Mouse (Mus musculus) neural tube, embryonic 15.5 days (tissue): Measurements from ENCODE around the gene Calm1. TPM values are rescaled to one million over a fixed set of nuclear protein-coding genes. Genes with fewer than 3 reads are reported as not detected.

ENCODE experiments used
- ATAC-seq: fragments of 200-750 bp; cut with Nextera tagmentation; 2 replicates; pipeline ENCODE4 v1.8.0; 2017; ENCODE audit warnings: mild to moderate bottlenecking, moderate TSS enrichment, moderate library complexity; ENCODE audit not compliant: low FRiP score
- H3K27ac ChIP-seq: fragments of 300-500 bp; sonication (generic); replicated peaks from 2 replicates; pipeline ENCODE4 v1.5.1; 2015; ENCODE audit warnings: mild to moderate bottlenecking, inconsistent platforms
- H3K27me3 ChIP-seq: fragments of 300-500 bp; sonication (generic); replicated peaks from 2 replicates; pipeline ENCODE4 v1.6.1; 2015; ENCODE audit warnings: inconsistent platforms
- H3K36me3 ChIP-seq: fragments of 300-500 bp; sonication (generic); 2 replicates; pipeline ENCODE4 v1.6.1; 2015; ENCODE audit warnings: inconsistent platforms
- H3K4me1 ChIP-seq: fragments of 300-500 bp; sonication (generic); 2 replicates; pipeline ENCODE4 v1.6.1; 2015; ENCODE audit warnings: inconsistent platforms
- H3K4me2 ChIP-seq: fragments of 300-500 bp; sonication (generic); 2 replicates; pipeline ENCODE4 v1.6.1; 2015; ENCODE audit warnings: inconsistent platforms, mild to moderate bottlenecking, moderate library complexity
- H3K4me3 ChIP-seq: fragments of 300-500 bp; sonication (generic); replicated peaks from 2 replicates; pipeline ENCODE4 v1.5.1; 2015; ENCODE audit warnings: mild to moderate bottlenecking, inconsistent platforms
- H3K9ac ChIP-seq: fragments of 300-500 bp; sonication (generic); replicated peaks from 2 replicates; pipeline ENCODE4 v1.6.1; 2015; ENCODE audit warnings: mild to moderate bottlenecking, inconsistent platforms
- H3K9me3 ChIP-seq: fragments of 300-500 bp; sonication (generic); replicated peaks from 2 replicates; pipeline ENCODE4 v1.6.1; 2016; ENCODE audit warnings: inconsistent platforms
- WGBS: fragments of 180-500 bp; shearing (Covaris S2); methylation state at CpG from one replicate; pipeline ENCODE4 v1.1.7; 2015; ENCODE audit warnings: mixed read lengths; 5-methylcytosine and 5-hydroxymethylcytosine counted together
- polyA plus RNA-seq: library from polyadenylated mRNA; unstranded; fragments of >200 nt; fragmentation: Nextera tagmentation; extraction: Ambion mirVana; gene quantifications from 2 replicates; pipeline ENCODE4 v1.2.1, GENCODE M21; 2015

Calm1 gene
- polyA plus RNA-seq, 1 experiment from 2014 or later = 3,020 TPM

DNA sequence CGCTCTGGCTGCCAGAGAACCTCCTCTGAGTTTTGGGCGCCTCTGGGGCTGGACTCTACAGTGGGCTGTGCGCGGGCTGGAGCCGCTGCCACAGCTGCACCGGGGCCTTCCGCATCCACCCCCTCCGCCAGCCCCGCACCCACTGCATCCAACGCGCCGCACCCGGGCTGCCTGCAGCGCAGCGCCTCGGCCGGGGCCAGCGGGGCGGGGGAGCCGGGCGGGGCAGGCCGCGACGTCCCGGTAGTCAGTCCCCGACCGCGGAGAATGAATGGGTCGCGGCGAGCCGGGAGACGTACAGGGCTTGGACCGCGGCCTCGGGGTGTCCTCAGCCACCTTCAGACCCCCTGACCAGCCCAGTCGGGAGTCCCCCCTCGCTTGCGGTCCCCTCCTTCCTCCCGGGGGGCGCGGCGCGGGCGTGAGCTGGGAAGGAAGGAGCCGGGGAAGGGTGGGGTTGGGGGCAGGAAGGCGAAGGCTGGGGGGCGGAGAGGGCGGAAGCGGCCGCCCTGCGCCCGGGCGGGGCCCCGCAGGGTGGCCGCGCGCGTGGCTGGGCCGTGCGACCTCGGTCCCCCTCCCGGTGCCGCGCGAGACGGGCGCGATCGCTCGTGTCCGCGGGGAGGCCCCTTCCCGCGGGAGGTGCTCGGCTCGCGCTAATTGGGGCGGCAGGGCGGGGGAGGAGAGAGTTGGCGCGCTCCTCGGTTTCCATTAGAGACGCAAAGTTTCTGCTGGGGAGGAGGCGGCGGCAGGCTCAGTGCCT lies 833 bp downstream of the Calm1 start:
- Histone ChIP-seq H3K4me2 (peak overlapping the region; percentile 91), H3K4me1 (peaks cover 38% of the 10 kb centered on the region), H3K4me3 (peak overlapping the region; percentile 99), H3K27ac (peak overlapping the region; percentile 93), H3K9ac (peak overlapping the region; percentile 99), H3K27me3 (no peaks in the 10 kb centered on the region), H3K36me3 (peaks cover 24% of the 10 kb centered on the region), H3K9me3 (no peaks in the 10 kb centered on the region)
- peak; percentile 77 for ATAC-seq
- under 1% methylated on average over 72 of the region's 86 CpGs for WGBS

DNA sequence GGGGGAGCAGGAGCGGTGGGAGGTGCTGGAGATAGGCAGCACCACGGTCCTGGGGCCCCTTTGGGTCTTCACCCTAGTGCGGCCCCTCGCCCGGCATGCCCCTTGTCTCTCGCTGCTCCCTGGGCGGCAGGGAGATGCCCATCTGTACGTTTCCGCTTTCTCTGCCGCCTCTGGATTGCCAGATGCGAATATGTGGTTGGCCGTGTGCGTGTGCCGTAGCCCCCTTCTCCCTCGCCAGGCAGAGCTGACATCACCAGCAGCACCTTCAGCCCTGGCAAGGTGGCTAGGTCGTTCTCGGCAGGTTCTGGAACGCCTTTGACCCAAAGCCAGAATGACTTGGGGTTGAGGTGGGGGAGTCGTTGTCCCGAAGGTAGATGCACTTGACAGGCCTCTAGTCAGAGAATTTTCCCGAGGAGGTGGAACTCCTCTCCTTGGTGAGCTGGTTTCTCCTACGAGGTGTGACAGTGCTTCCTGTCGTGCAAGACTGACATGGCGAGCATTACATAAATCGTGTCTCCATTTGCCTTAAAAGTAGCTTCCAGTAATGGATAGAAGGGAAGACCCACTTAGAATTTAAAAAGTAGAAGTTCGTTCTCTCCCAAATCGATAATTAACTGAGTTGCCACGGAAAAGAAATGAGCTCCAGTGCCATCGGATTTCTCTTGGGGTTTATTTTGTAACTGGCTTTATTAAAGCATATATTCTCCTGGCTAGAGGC lies 1.6 kb downstream of the Calm1 start:
- H3K9me3 ChIP-seq = no peaks in the 10 kb centered on the region
- H3K27ac ChIP-seq = peak overlapping the region; percentile 93
- H3K9ac ChIP-seq = peak overlapping the region; percentile 99
- peak; percentile 24; the same call in 1 of the 2 replicates for ATAC-seq
- H3K4me2 ChIP-seq = peak overlapping the region; percentile 91
- peaks cover 38% of the 10 kb centered on the region for H3K4me1 ChIP-seq
- H3K36me3 ChIP-seq = peaks cover 31% of the 10 kb centered on the region
- 4% methylated on average over 28 of the region's 29 CpGs for WGBS
- H3K4me3 ChIP-seq = peak overlapping the region; percentile 99
- no peaks in the 10 kb centered on the region for H3K27me3 ChIP-seq

GRCm38 (mm10) chr12:100201363-100201711 lies 2.1 kb downstream of the Calm1 start:
- Histone ChIP-seq H3K27me3 (no peaks in the 10 kb centered on the region), H3K9ac (peak overlapping the region; percentile 99), H3K9me3 (no peaks in the 10 kb centered on the region), H3K27ac (peak overlapping the region; percentile 93), H3K36me3 (peaks cover 36% of the 10 kb centered on the region), H3K4me1 (peaks cover 38% of the 10 kb centered on the region), H3K4me2 (peak overlapping the region; percentile 91), H3K4me3 (peak overlapping the region; percentile 99)
- ATAC-seq = no peak
- WGBS = 17% methylated on average over 4 of the region's 4 CpGs

- peak overlapping the region; percentile 99 for H3K4me3 ChIP-seq
- peak; percentile 43 for ATAC-seq
- peaks cover 40% of the 10 kb centered on the region for H3K36me3 ChIP-seq
- H3K4me2 ChIP-seq = peak overlapping the region; percentile 91
- H3K9ac ChIP-seq = peak overlapping the region; percentile 99
- H3K4me1 ChIP-seq = peaks cover 38% of the 10 kb centered on the region
- H3K9me3 ChIP-seq = no peaks in the 10 kb centered on the region
- no peaks in the 10 kb centered on the region for H3K27me3 ChIP-seq
- 2% methylated on average over 13 of the region's 13 CpGs for WGBS
- 0 out of 2 replicates have a peak overlapping the region, but pooled peaks have one; percentile 56 for H3K27ac ChIP-seq
Measured at GRCm38 (mm10) chr12:100201838-100202237, 2.6 kb downstream of the Calm1 start.

GRCm38 (mm10) chr12:100203759-100204158 lies 4.5 kb downstream of the Calm1 start:
- peaks cover 36% of the 10 kb centered on the region for H3K4me1 ChIP-seq
- 60% methylated on average over 3 of the region's 3 CpGs for WGBS
- H3K4me2 ChIP-seq = no peak overlapping the region
- no peak for ATAC-seq
- 0 out of 2 replicates have a peak overlapping the region, but pooled peaks have one; percentile 18 for H3K27ac ChIP-seq
- H3K9ac ChIP-seq = no peak overlapping the region
- no peaks in the 10 kb centered on the region for H3K27me3 ChIP-seq
- no peak overlapping the region for H3K4me3 ChIP-seq
- H3K36me3 ChIP-seq = peaks cover 58% of the 10 kb centered on the region
- no peaks in the 10 kb centered on the region for H3K9me3 ChIP-seq

GRCm38 (mm10) chr12:100205156-100205555 lies 5.9 kb downstream of the Calm1 start:
- peaks cover 70% of the 10 kb centered on the region for H3K36me3 ChIP-seq
- no peak for ATAC-seq
- H3K4me3 ChIP-seq = no peak overlapping the region
- H3K9ac ChIP-seq = no peak overlapping the region
- WGBS = 93% methylated on average over 8 of the region's 8 CpGs
- H3K4me2 ChIP-seq = no peak overlapping the region
- peaks cover 34% of the 10 kb centered on the region for H3K4me1 ChIP-seq
- H3K9me3 ChIP-seq = no peaks in the 10 kb centered on the region
- no peaks in the 10 kb centered on the region for H3K27me3 ChIP-seq
- no peak overlapping the region for H3K27ac ChIP-seq

- Histone ChIP-seq H3K4me2 (no peak overlapping the region), H3K36me3 (peaks cover 74% of the 10 kb centered on the region), H3K4me3 (no peak overlapping the region), H3K9me3 (no peaks in the 10 kb centered on the region), H3K27me3 (no peaks in the 10 kb centered on the region), H3K9ac (no peak overlapping the region), H3K4me1 (peaks cover 30% of the 10 kb centered on the region), H3K27ac (no peak overlapping the region)
- WGBS = 92% methylated on average over 3 of the region's 3 CpGs
- ATAC-seq = no peak
Measured at GRCm38 (mm10) chr12:100206521-100206920, 7.3 kb downstream of the Calm1 start.

- no peak overlapping the region for H3K4me3 ChIP-seq
- WGBS = 66% methylated on average over 5 of the region's 5 CpGs
- no peak overlapping the region for H3K4me2 ChIP-seq
- no peak for ATAC-seq
- peaks cover 74% of the 10 kb centered on the region for H3K36me3 ChIP-seq
- no peak overlapping the region for H3K9ac ChIP-seq
- H3K27me3 ChIP-seq = no peaks in the 10 kb centered on the region
- no peak overlapping the region for H3K27ac ChIP-seq
- peaks cover 30% of the 10 kb centered on the region for H3K4me1 ChIP-seq
- no peaks in the 10 kb centered on the region for H3K9me3 ChIP-seq
Measured at GRCm38 (mm10) chr12:100206926-100207325, 7.7 kb downstream of the Calm1 start.

GRCm38 (mm10) chr12:100209701-100210478 lies 10.7 kb downstream of the Calm1 start:
- Histone ChIP-seq H3K36me3 (peaks cover 52% of the 10 kb centered on the region), H3K27ac (0 out of 2 replicates have a peak overlapping the region, but pooled peaks have one; percentile 49), H3K9me3 (no peaks in the 10 kb centered on the region), H3K4me3 (no peak overlapping the region), H3K4me2 (no peak overlapping the region), H3K9ac (no peak overlapping the region), H3K4me1 (peaks cover 5% of the 10 kb centered on the region), H3K27me3 (no peaks in the 10 kb centered on the region)
- no peak for ATAC-seq
- 92% methylated on average over 10 of the region's 10 CpGs for WGBS

DNA sequence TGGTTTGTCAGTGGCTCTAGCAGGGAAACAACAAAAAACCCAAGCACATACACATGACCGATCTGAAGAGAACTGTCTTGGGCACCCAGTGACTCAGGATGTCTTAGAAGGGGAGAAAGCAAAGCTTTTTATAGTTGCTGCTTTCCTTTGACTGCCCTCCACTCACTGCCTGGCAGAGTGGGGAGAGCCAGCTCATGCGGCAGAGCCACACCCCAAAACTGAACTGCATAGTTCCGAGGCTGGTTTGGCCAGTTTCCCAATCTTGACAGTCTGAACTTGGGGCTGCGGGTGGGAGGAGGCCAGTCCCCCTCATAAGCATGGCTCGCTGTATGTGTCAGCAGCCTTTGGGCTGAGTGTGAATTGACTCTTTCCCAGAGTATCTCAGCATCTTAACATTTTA lies 11.7 kb downstream of the Calm1 start:
- Histone ChIP-seq H3K27ac (peak overlapping the region; percentile 49), H3K9me3 (no peaks in the 10 kb centered on the region), H3K4me2 (no peak overlapping the region), H3K9ac (no peak overlapping the region), H3K36me3 (peaks cover 41% of the 10 kb centered on the region), H3K4me3 (no peak overlapping the region), H3K27me3 (no peaks in the 10 kb centered on the region), H3K4me1 (peaks cover 5% of the 10 kb centered on the region; the same call in 1 of the 2 replicates)
- ATAC-seq = peak; percentile 31; the same call in 1 of the 2 replicates
- WGBS = 53% methylated on average over 5 of the region's 5 CpGs

DNA sequence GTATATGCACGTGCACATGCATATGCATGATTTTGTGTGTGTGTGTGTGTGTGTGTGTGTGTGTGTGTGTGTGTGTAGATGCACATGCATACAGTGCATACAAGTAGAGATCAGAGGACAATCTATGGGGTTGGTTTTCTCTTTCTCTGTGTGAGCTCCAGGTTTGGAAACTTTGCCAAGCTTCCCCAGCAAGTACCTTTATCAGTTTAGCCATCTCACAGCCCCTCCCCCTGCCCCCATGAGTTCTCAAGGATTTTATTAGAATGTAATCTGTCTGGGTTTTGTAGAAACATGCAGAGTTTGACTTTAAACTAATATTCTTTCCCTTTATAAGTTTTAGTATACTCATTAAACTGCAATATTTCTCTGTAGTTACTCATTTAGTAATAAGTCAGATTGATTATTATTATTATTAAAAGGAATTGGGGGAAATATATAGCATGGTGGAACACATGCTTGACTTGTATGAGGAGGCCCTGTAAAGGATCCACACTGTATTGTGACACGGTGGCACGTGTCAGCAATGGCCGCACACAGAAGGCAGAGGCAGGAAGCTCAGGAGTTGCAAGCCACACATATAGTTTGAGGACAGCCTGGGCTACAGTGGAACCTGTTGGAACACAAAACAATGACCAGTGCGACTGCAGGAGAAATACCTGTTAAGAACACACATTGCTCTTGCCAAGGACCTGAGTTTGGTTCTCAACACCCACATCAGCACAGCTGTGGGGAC lies 12.4 kb downstream of the Calm1 start:
- ATAC-seq = no peak
- Histone ChIP-seq H3K4me1 (peaks cover 5% of the 10 kb centered on the region; the same call in 1 of the 2 replicates), H3K36me3 (peaks cover 36% of the 10 kb centered on the region), H3K27ac (0 out of 2 replicates have a peak overlapping the region, but pooled peaks have one; percentile 33), H3K4me2 (no peak overlapping the region), H3K4me3 (no peak overlapping the region), H3K27me3 (no peaks in the 10 kb centered on the region), H3K9me3 (no peaks in the 10 kb centered on the region), H3K9ac (no peak overlapping the region)
- WGBS = 89% methylated on average over 5 of the region's 5 CpGs
